Comparison of ENCODE assay signal across 8 mouse cellular contexts in genomic region chr14:62555309-62555829, GRCm38 (mm10). TPM values are rescaled to one million over a fixed set of nuclear protein-coding genes. Genes with fewer than 3 reads are reported as not detected.
DNase-seq lines count a peak whose midpoint lies in the region; ATAC-seq lines count a peak whose summit lies in the region.

TSS of gene Fam124a (plus strand) at chr14:62555737.

- 1% methylated on average over 50 of the region's 51 CpGs for WGBS in hindbrain, embryonic 12.5 days
- under 1% methylated on average over 40 of the region's 51 CpGs for WGBS in lung, embryonic 16.5 days

- peak within 1 kb of the TSS; percentile 66 for H3K4me3 ChIP-seq in hindbrain, embryonic 12.5 days
- H3K4me3 ChIP-seq in lung, embryonic 16.5 days (ENCODE audit: low read length): peak within 1 kb of the TSS; percentile 70

- peaks cover 14% of the 10 kb centered on the region for H3K4me1 ChIP-seq in hindbrain, embryonic 12.5 days
- H3K4me1 ChIP-seq in lung, embryonic 16.5 days (replicated peaks; ENCODE audit: control insufficient read depth, insufficient read depth, low read length): peaks cover 10% of the 10 kb centered on the region

- peaks cover 18% of the 10 kb centered on the region for H3K27me3 ChIP-seq in hindbrain, embryonic 12.5 days
- peaks cover 8% of the 10 kb centered on the region; the same call in 1 of the 2 replicates for H3K27me3 ChIP-seq in lung, embryonic 16.5 days (ENCODE audit: control insufficient read depth, insufficient read depth, low read depth, low read length)

- no peaks in the 10 kb centered on the region for H3K36me3 ChIP-seq in hindbrain, embryonic 12.5 days
- H3K36me3 ChIP-seq in lung, embryonic 16.5 days (ENCODE audit: control insufficient read depth, insufficient read depth, low read length): no peaks in the 10 kb centered on the region

- H3K27ac ChIP-seq in hindbrain, embryonic 12.5 days: peak within 1 kb of the TSS; percentile 55; the same call in 1 of the 2 replicates
- H3K27ac ChIP-seq in lung, embryonic 16.5 days (ENCODE audit: low read length): no peak within 1 kb of the TSS

- peak within 1 kb of the TSS; percentile 86 for H3K4me2 ChIP-seq in hindbrain, embryonic 12.5 days (replicated peaks)
- H3K4me2 ChIP-seq in lung, embryonic 16.5 days (ENCODE audit: low read depth, low read length): peak within 1 kb of the TSS; percentile 96

- ATAC-seq in hindbrain, embryonic 12.5 days (ENCODE audit: low FRiP score): peak; percentile 90
- ATAC-seq in lung, embryonic 16.5 days (ENCODE audit: low read depth): peak; percentile 91

- peak; percentile 79 for DNase-seq in ZHBTc4 (ENCODE audit: low read depth, low spot score)
- DNase-seq in cerebellum, postnatal 14 days: peak; percentile 83 to 87
- DNase-seq in frontal cortex, postnatal 36 days (ENCODE audit: low spot score in 2 of 2): peak; percentile 80 to 83
- DNase-seq in layer of hippocampus, postnatal 14 days (ENCODE audit: low spot score in 2 of 2): peak; percentile 69 to 79
- DNase-seq in ovary, postnatal 36 days (ENCODE audit: low spot score): peak; percentile 68
- peak; percentile 40 for DNase-seq in thymus, postnatal 25 days

- peak within 1 kb of the TSS; percentile 74 for H3K9ac ChIP-seq in hindbrain, embryonic 12.5 days
- H3K9ac ChIP-seq in lung, embryonic 16.5 days (ENCODE audit: low read length): peak within 1 kb of the TSS; percentile 75

- no peaks in the 10 kb centered on the region for H3K9me3 ChIP-seq in hindbrain, embryonic 12.5 days (replicated peaks)
- H3K9me3 ChIP-seq in lung, embryonic 16.5 days (ENCODE audit: control insufficient read depth, low read length): no peaks in the 10 kb centered on the region

RNA-seq across cellular contexts. Expression of gene Fam124a, which starts in this region (rescaled TPM):
- polyA plus RNA-seq in hindbrain, embryonic 12.5 days (2016; fragmentation: Nextera tagmentation; extraction: Ambion mirVana): 11.8 and 12.4 TPM in 2 replicates
- 10 to 100 TPM; 19.4 to 21.8 TPM for total RNA-seq in layer of hippocampus, postnatal 14 days (2021)
- polyA plus RNA-seq in lung, embryonic 16.5 days (2015; fragmentation: Nextera tagmentation; extraction: Ambion mirVana): 5.9 and 7.3 TPM in 2 replicates
